Comparison of ENCODE assay signal across 8 mouse cellular contexts in genomic region chr8:80738388-80739154, GRCm38 (mm10). TPM values are rescaled to one million over a fixed set of nuclear protein-coding genes. Genes with fewer than 3 reads are reported as not detected.
DNase-seq lines count a peak whose midpoint lies in the region; ATAC-seq and TF ChIP-seq lines count a peak whose summit lies in the region.

No protein-coding gene starts in this region.

- H3K4me1 ChIP-seq in intestine, embryonic 15.5 days (replicated peaks), result 0 out of 2 replicates have a peak, but pooled peaks cover 3% of the 10 kb centered on the region
- H3K4me1 ChIP-seq in limb, embryonic 13.5 days, result peaks cover 8% of the 10 kb centered on the region
- H3K4me1 ChIP-seq in midbrain, embryonic 14.5 days (ENCODE audit: control insufficient read depth, insufficient read depth, low read length), result peaks cover 6% of the 10 kb centered on the region; the same call in 1 of the 2 replicates
- peaks cover 6% of the 10 kb centered on the region for H3K4me1 ChIP-seq in spleen, adult 2 months (ENCODE audit: control insufficient read depth, insufficient read depth, insufficient read length)

- peak; percentile 64 for DNase-seq in layer of hippocampus, adult 11-12 months (ENCODE audit: low spot score)
- DNase-seq in layer of hippocampus, adult 9-10 months (ENCODE audit: low spot score), result no peak
- peak; percentile 29 for DNase-seq in embryo, embryonic 11.5 days (ENCODE audit: low read depth, low spot score)
- peak; percentile 9 to 25 for DNase-seq in gastrocnemius, postnatal 36 days
- DNase-seq in midbrain, embryonic 14.5 days, result peak; percentile 79
- DNase-seq in spleen, adult 2 months (ENCODE audit: low read depth in 1 of 2, low spot score in 2 of 2), result peak in 1 of 2 experiments; percentile 32

- peak overlapping the region; percentile 94 for H3K9ac ChIP-seq in intestine, embryonic 15.5 days
- H3K9ac ChIP-seq in limb, embryonic 13.5 days, result peak overlapping the region; percentile 95
- peak overlapping the region; percentile 86 for H3K9ac ChIP-seq in midbrain, embryonic 14.5 days (replicated peaks; ENCODE audit: low read length)

- H3K27ac ChIP-seq in intestine, embryonic 15.5 days, result peak overlapping the region; percentile 99
- H3K27ac ChIP-seq in limb, embryonic 13.5 days, result peak overlapping the region; percentile 99
- H3K27ac ChIP-seq in midbrain, embryonic 14.5 days (replicated peaks; ENCODE audit: low read depth, low read length), result peak overlapping the region; percentile 97
- peak overlapping the region; percentile 96 for H3K27ac ChIP-seq in spleen, adult 2 months (ENCODE audit: insufficient read depth, low read length)

- H3K4me3 ChIP-seq in intestine, embryonic 15.5 days (replicated peaks), result peak overlapping the region; percentile 94
- peak overlapping the region; percentile 95 for H3K4me3 ChIP-seq in limb, embryonic 13.5 days
- H3K4me3 ChIP-seq in midbrain, embryonic 14.5 days (replicated peaks; ENCODE audit: low read depth, low read length), result peak overlapping the region; percentile 86
- peak overlapping the region; percentile 68 for H3K4me3 ChIP-seq in spleen, adult 2 months (ENCODE audit: extremely low read depth, insufficient read depth, insufficient read length)

- no peak for TF ChIP-seq CTCF in spleen, adult 2 months (IDR thresholded peaks at IDR 0.05; ENCODE audit: extremely low read depth, insufficient read depth, insufficient read length, insufficient replicate concordance)

- TF ChIP-seq POLR2A in spleen, adult 2 months (IDR thresholded peaks at IDR 0.05; ENCODE audit: low read depth, low read length), result no peak

- ATAC-seq in intestine, embryonic 15.5 days, result peak; percentile 73
- peak; percentile 42 for ATAC-seq in limb, embryonic 13.5 days (ENCODE audit: low FRiP score, low read depth)
- peak; percentile 77 for ATAC-seq in midbrain, embryonic 14.5 days (ENCODE audit: low FRiP score, low TSS enrichment)

- intact Hi-C loops in gastrocnemius, postnatal 36 days (cut with DNase I), result no loop called here

- no peaks in the 10 kb centered on the region for H3K9me3 ChIP-seq in intestine, embryonic 15.5 days
- H3K9me3 ChIP-seq in limb, embryonic 13.5 days, result no peaks in the 10 kb centered on the region
- H3K9me3 ChIP-seq in midbrain, embryonic 14.5 days (ENCODE audit: control insufficient read depth, low read length), result no peaks in the 10 kb centered on the region

- under 1% methylated on average over 73 of the region's 84 CpGs for WGBS in intestine, embryonic 15.5 days
- under 1% methylated on average over 77 of the region's 84 CpGs for WGBS in limb, embryonic 13.5 days
- WGBS in midbrain, embryonic 14.5 days, result under 1% methylated on average over 58 of the region's 84 CpGs
- WGBS in spleen, adult 2 months, result under 1% methylated on average over 77 of the region's 84 CpGs

- peaks cover 4% of the 10 kb centered on the region; the same call in 1 of the 2 replicates for H3K36me3 ChIP-seq in intestine, embryonic 15.5 days
- peaks cover 20% of the 10 kb centered on the region for H3K36me3 ChIP-seq in limb, embryonic 13.5 days
- peaks cover 20% of the 10 kb centered on the region for H3K36me3 ChIP-seq in midbrain, embryonic 14.5 days (ENCODE audit: control insufficient read depth, insufficient read depth, low read length)
- H3K36me3 ChIP-seq in spleen, adult 2 months (ENCODE audit: control insufficient read depth, insufficient read depth, low read length), result peaks cover 5% of the 10 kb centered on the region

- peak overlapping the region; percentile 72 for H3K4me2 ChIP-seq in intestine, embryonic 15.5 days (replicated peaks)
- peak overlapping the region; percentile 93 for H3K4me2 ChIP-seq in limb, embryonic 13.5 days (replicated peaks)
- peak overlapping the region; percentile 74 for H3K4me2 ChIP-seq in midbrain, embryonic 14.5 days (ENCODE audit: low read length)

- no peaks in the 10 kb centered on the region for H3K27me3 ChIP-seq in intestine, embryonic 15.5 days (replicated peaks)
- no peaks in the 10 kb centered on the region for H3K27me3 ChIP-seq in limb, embryonic 13.5 days
- no peaks in the 10 kb centered on the region for H3K27me3 ChIP-seq in midbrain, embryonic 14.5 days (ENCODE audit: control insufficient read depth, insufficient read depth, low read length)
- H3K27me3 ChIP-seq in spleen, adult 2 months (ENCODE audit: control insufficient read depth, insufficient read depth, low read length), result no peaks in the 10 kb centered on the region

RNA-seq across cellular contexts. Expression of gene Smarca5, which starts 0.7 kb away (rescaled TPM):
- 10 to 100 TPM; 21.2 to 25.2 TPM for total RNA-seq in gastrocnemius, postnatal 36 days (2021)
- polyA plus RNA-seq in intestine, embryonic 15.5 days (2015; fragmentation: Nextera tagmentation; extraction: Ambion mirVana), result 66.8 and 80.9 TPM in 2 replicates
- polyA plus RNA-seq in limb, embryonic 13.5 days (2015; fragmentation: Nextera tagmentation; extraction: Ambion mirVana), result 78.5 and 80.9 TPM in 2 replicates
- 41.6 and 75.4 TPM in 2 replicates for polyA plus RNA-seq in midbrain, embryonic 14.5 days (2014; fragmentation: Nextera tagmentation; extraction: Ambion mirVana)
- 5.1 and 10.4 TPM in 2 replicates for polyA plus RNA-seq in spleen, adult 2 months (2012; rRNA removed)
